Mouse (Mus musculus) midbrain, embryonic 13.5 days (tissue): ENCODE data around the gene Lrrc10. TPM values are rescaled to one million over a fixed set of nuclear protein-coding genes. Genes with fewer than 3 reads are reported as not detected.
A peak's percentile ranks its signal among the peaks of the same experiment; 100 is the strongest.

Source experiments
- ATAC-seq: fragments of 200-750 bp; cut with Nextera tagmentation; 2 replicates; pipeline ENCODE4 v1.8.0; 2017; ENCODE audit warnings: mild to moderate bottlenecking, moderate TSS enrichment, moderate library complexity
- H3K27ac ChIP-seq: fragments of 300-500 bp; sonication (generic); 2 replicates; pipeline ENCODE4 v1.5.1; 2015; ENCODE audit warnings: inconsistent platforms, mild to moderate bottlenecking, moderate library complexity
- H3K27me3 ChIP-seq: fragments of 300-500 bp; sonication (generic); 2 replicates; pipeline ENCODE4 v1.6.1; 2015; ENCODE audit warnings: mild to moderate bottlenecking, inconsistent platforms
- H3K36me3 ChIP-seq: fragments of 300-500 bp; sonication (generic); 2 replicates; pipeline ENCODE4 v1.6.1; 2015; ENCODE audit warnings: mild to moderate bottlenecking, inconsistent platforms
- H3K4me1 ChIP-seq: fragments of 300-500 bp; sonication (generic); replicated peaks from 2 replicates; pipeline ENCODE4 v1.6.1; 2015; ENCODE audit warnings: inconsistent platforms
- H3K4me2 ChIP-seq: fragments of 300-500 bp; sonication (generic); replicated peaks from 2 replicates; pipeline ENCODE4 v1.6.1; 2015; ENCODE audit warnings: moderate library complexity, mild to moderate bottlenecking, inconsistent platforms
- H3K4me3 ChIP-seq: fragments of 300-500 bp; sonication (generic); replicated peaks from 2 replicates; pipeline ENCODE4 v1.5.1; 2015; ENCODE audit warnings: mild to moderate bottlenecking, inconsistent platforms
- H3K9ac ChIP-seq: fragments of 300-500 bp; sonication (generic); replicated peaks from 2 replicates; pipeline ENCODE4 v1.6.1; 2015; ENCODE audit warnings: mild to moderate bottlenecking, inconsistent platforms
- H3K9me3 ChIP-seq: fragments of 300-500 bp; sonication (generic); 2 replicates; pipeline ENCODE4 v1.6.1; 2016; ENCODE audit warnings: mild to moderate bottlenecking, inconsistent platforms
- WGBS: fragments of 180-500 bp; shearing (Covaris S2); methylation state at CpG from one replicate; pipeline ENCODE4 v1.1.7; 2015; 5-methylcytosine and 5-hydroxymethylcytosine counted together
- polyA plus RNA-seq: library from polyadenylated mRNA; unstranded; fragments of >200 nt; fragmentation: Nextera tagmentation; extraction: Ambion mirVana; gene quantifications from 2 replicates; pipeline ENCODE4 v1.2.1, GENCODE M21; 2015

Gene Lrrc10
- polyA plus RNA-seq, 1 experiment from 2014 or later, result not detected

- Histone ChIP-seq H3K4me1 (peaks cover 13% of the 10 kb centered on the region), H3K27me3 (no peaks in the 10 kb centered on the region), H3K9ac (no peak overlapping the region), H3K4me2 (no peak overlapping the region), H3K36me3 (peaks cover 97% of the 10 kb centered on the region), H3K4me3 (no peak overlapping the region), H3K27ac (no peak overlapping the region), H3K9me3 (no peaks in the 10 kb centered on the region)
- WGBS, result 94% methylated on average over 4 of the region's 4 CpGs
- ATAC-seq, result no peak
Observed at GRCm38 (mm10) chr10:117055668-117056067, 10.5 kb downstream of the Lrrc10 start.

- ATAC-seq, result peak; percentile 0; the same call in 1 of the 2 replicates
- peaks cover 39% of the 10 kb centered on the region for H3K36me3 ChIP-seq
- 3% methylated on average over 15 of the region's 15 CpGs for WGBS
- no peaks in the 10 kb centered on the region for H3K9me3 ChIP-seq
- H3K27me3 ChIP-seq, result no peaks in the 10 kb centered on the region
- H3K9ac ChIP-seq, result peak overlapping the region; percentile 82
- H3K4me3 ChIP-seq, result peak overlapping the region; percentile 95
- peaks cover 20% of the 10 kb centered on the region for H3K4me1 ChIP-seq
- peak overlapping the region; percentile 82 for H3K27ac ChIP-seq
- H3K4me2 ChIP-seq, result peak overlapping the region; percentile 92
Observed at GRCm38 (mm10) chr10:117062894-117063253, 17.7 kb downstream of the Lrrc10 start.

GRCm38 (mm10) chr10:117063254-117064021, 18.3 kb downstream of the Lrrc10 start, which contains the start of gene Cct2:
Cct2 (minus strand) TSS chr10:117063814.
- H3K27me3 ChIP-seq, result no peaks in the 10 kb centered on the region
- H3K27ac ChIP-seq, result peak within 1 kb of the TSS; percentile 85
- H3K4me3 ChIP-seq, result peak within 1 kb of the TSS; percentile 95
- peaks cover 34% of the 10 kb centered on the region for H3K36me3 ChIP-seq
- peak within 1 kb of the TSS; percentile 82 for H3K9ac ChIP-seq
- peaks cover 20% of the 10 kb centered on the region for H3K4me1 ChIP-seq
- no peaks in the 10 kb centered on the region for H3K9me3 ChIP-seq
- under 1% methylated on average over 68 of the region's 68 CpGs for WGBS
- peak within 1 kb of the TSS; percentile 92 for H3K4me2 ChIP-seq
- ATAC-seq, result peak; percentile 93

GRCm38 (mm10) chr10:117064076-117064475, 18.9 kb downstream of the Lrrc10 start:
- Histone ChIP-seq H3K27me3 (no peaks in the 10 kb centered on the region), H3K4me1 (peaks cover 15% of the 10 kb centered on the region), H3K27ac (peak overlapping the region; percentile 85), H3K9ac (peak overlapping the region; percentile 49; the same call in 1 of the 2 replicates), H3K4me2 (peak overlapping the region; percentile 51), H3K36me3 (peaks cover 28% of the 10 kb centered on the region), H3K4me3 (peak overlapping the region; percentile 95), H3K9me3 (no peaks in the 10 kb centered on the region)
- WGBS, result 7% methylated on average over 7 of the region's 7 CpGs
- peak; percentile 58 for ATAC-seq

DNA sequence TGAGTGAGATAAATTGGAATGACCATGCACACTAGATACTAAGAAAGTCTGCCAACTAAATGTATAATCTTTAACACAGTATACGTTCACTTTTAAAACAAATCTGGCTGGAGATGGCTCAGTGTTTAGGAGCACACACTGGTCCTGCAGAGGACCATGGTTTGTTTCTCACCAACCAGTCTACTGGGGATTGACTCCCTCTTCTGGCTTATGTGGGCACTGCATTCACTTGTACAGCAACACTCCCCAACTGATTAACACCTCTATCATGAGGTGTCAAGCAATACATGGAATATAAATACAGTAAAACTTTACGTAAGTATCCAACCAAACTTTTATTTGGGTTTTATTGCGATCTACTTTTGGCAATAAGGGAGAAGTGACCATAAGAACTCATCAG, 24.0 kb downstream of the Lrrc10 start:
- H3K4me2 ChIP-seq, result no peak overlapping the region
- H3K4me1 ChIP-seq, result no peaks in the 10 kb centered on the region
- H3K9ac ChIP-seq, result no peak overlapping the region
- H3K27ac ChIP-seq, result no peak overlapping the region
- no peaks in the 10 kb centered on the region for H3K27me3 ChIP-seq
- peaks cover 36% of the 10 kb centered on the region for H3K36me3 ChIP-seq
- H3K4me3 ChIP-seq, result no peak overlapping the region
- H3K9me3 ChIP-seq, result no peaks in the 10 kb centered on the region
- WGBS, result 96% methylated on average over 3 of the region's 3 CpGs
- ATAC-seq, result no peak

GRCm38 (mm10) chr10:117072191-117072888, 27.2 kb downstream of the Lrrc10 start:
- H3K9me3 ChIP-seq, result no peaks in the 10 kb centered on the region
- H3K4me3 ChIP-seq, result no peak overlapping the region
- no peak overlapping the region for H3K4me2 ChIP-seq
- no peaks in the 10 kb centered on the region for H3K27me3 ChIP-seq
- H3K36me3 ChIP-seq, result peaks cover 58% of the 10 kb centered on the region
- WGBS, result 94% methylated on average over 18 of the region's 18 CpGs
- ATAC-seq, result no peak
- no peak overlapping the region for H3K9ac ChIP-seq
- H3K4me1 ChIP-seq, result no peaks in the 10 kb centered on the region
- H3K27ac ChIP-seq, result no peak overlapping the region

DNA sequence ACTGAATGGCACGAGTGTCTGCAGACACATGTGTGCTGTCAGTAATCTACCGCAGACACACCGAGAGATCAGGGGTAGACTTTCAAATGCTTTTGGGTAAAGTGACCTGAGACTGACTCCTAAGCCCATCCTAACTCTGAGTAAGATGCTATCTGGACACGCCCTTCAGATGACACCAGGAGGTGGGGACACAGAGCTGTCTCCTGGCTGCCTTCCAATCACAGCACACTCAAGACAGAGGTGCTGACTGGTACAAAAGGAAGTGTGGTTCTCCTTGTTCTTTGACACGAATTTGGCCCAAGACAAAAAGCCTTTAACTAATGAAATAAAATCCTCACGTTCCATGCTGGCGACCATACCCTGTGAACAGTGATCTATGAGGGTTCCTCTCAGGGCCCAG, 28.0 kb downstream of the Lrrc10 start:
- Histone ChIP-seq H3K4me2 (no peak overlapping the region), H3K9me3 (no peaks in the 10 kb centered on the region), H3K4me1 (no peaks in the 10 kb centered on the region), H3K27ac (no peak overlapping the region), H3K4me3 (no peak overlapping the region), H3K9ac (no peak overlapping the region), H3K27me3 (no peaks in the 10 kb centered on the region), H3K36me3 (peaks cover 59% of the 10 kb centered on the region)
- WGBS, result 85% methylated on average over 7 of the region's 7 CpGs
- ATAC-seq, result no peak

- no peak overlapping the region for H3K4me2 ChIP-seq
- H3K4me1 ChIP-seq, result no peaks in the 10 kb centered on the region
- H3K9ac ChIP-seq, result no peak overlapping the region
- H3K27ac ChIP-seq, result no peak overlapping the region
- 0 out of 2 replicates have a peak, but pooled peaks have one; percentile 45 for ATAC-seq
- peaks cover 59% of the 10 kb centered on the region for H3K36me3 ChIP-seq
- H3K4me3 ChIP-seq, result no peak overlapping the region
- no peaks in the 10 kb centered on the region for H3K9me3 ChIP-seq
- H3K27me3 ChIP-seq, result no peaks in the 10 kb centered on the region
- 80% methylated on average over 6 of the region's 6 CpGs for WGBS
Observed at GRCm38 (mm10) chr10:117078284-117078683, 33.1 kb downstream of the Lrrc10 start.

GRCm38 (mm10) chr10:117081326-117081725, 36.2 kb downstream of the Lrrc10 start:
- Histone ChIP-seq H3K27me3 (no peaks in the 10 kb centered on the region), H3K36me3 (peaks cover 54% of the 10 kb centered on the region)

GRCm38 (mm10) chr10:117081914-117082359, 36.8 kb downstream of the Lrrc10 start:
- Histone ChIP-seq H3K4me3 (no peak overlapping the region), H3K4me2 (no peak overlapping the region), H3K36me3 (peaks cover 48% of the 10 kb centered on the region), H3K27me3 (no peaks in the 10 kb centered on the region), H3K9me3 (no peaks in the 10 kb centered on the region), H3K27ac (no peak overlapping the region), H3K4me1 (no peaks in the 10 kb centered on the region), H3K9ac (no peak overlapping the region)
- WGBS, result 81% methylated on average over 2 of the region's 2 CpGs
- ATAC-seq, result no peak

More at GRCm38 (mm10) chr10:117081326-117081725, 36.2 kb downstream of the Lrrc10 start:
- Histone ChIP-seq H3K4me3 (no peak overlapping the region), H3K27ac (no peak overlapping the region), H3K9me3 (no peaks in the 10 kb centered on the region), H3K4me1 (no peaks in the 10 kb centered on the region), H3K4me2 (no peak overlapping the region), H3K9ac (no peak overlapping the region)
- WGBS, result 74% methylated on average over 4 of the region's 4 CpGs
- ATAC-seq, result no peak

GRCm38 (mm10) chr10:117089628-117090027, 44.5 kb downstream of the Lrrc10 start:
- H3K9ac ChIP-seq, result no peak overlapping the region
- H3K4me1 ChIP-seq, result peaks cover 11% of the 10 kb centered on the region
- H3K27me3 ChIP-seq, result no peaks in the 10 kb centered on the region
- H3K9me3 ChIP-seq, result no peaks in the 10 kb centered on the region
- H3K27ac ChIP-seq, result no peak overlapping the region
- no peak for ATAC-seq
- 88% methylated on average over 4 of the region's 4 CpGs for WGBS
- H3K4me3 ChIP-seq, result no peak overlapping the region
- H3K4me2 ChIP-seq, result no peak overlapping the region
- peaks cover 10% of the 10 kb centered on the region for H3K36me3 ChIP-seq
